Mouse (Mus musculus): ENCODE results near the gene Ttc32.

DNA sequence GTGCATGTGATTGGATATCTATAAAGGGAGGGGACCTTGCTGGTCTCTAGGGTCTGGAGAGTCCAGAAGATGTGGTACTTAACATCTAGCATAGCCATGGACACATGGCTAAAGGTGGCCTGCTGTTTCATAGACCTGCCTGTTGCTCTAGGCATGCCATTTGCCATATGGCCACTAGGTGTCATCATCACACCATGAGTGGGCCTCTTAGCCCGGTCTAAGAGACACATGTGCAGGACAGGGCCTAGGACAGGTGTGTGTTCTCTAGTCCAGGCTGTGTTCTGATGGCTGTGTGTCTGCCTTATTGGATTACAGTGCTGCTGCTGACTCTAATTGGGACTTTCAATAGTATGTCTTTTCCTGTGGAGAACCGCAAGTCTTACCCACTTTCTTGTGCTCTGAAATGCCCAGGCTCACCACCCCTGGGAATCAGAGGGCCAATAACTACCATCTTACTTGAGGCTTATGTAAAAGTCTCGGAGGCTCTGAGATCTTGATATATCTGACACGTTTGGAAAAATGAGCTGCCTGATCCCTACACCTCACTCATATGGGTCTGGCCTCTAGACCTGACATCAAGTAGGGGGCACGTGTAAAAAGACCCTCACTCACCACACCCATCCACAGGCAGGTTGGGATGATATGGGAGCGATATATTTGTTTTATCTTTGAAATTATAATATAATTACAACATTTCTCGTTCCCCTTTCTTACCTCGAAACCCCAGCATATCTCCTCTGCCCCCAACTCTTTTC lies 22.5 kb downstream of the Ttc32 start:
- peak; percentile 99 for TF ChIP-seq CTCF (IDR thresholded peaks at IDR 0.05; ENCODE audit: low read depth)
- TF ChIP-seq EP300 (optimal IDR thresholded peaks at IDR 0.05): no peak

All from stomach, postnatal 0 days (tissue).